8 mouse cellular contexts compared by ENCODE assay signal in the genomic region with DNA sequence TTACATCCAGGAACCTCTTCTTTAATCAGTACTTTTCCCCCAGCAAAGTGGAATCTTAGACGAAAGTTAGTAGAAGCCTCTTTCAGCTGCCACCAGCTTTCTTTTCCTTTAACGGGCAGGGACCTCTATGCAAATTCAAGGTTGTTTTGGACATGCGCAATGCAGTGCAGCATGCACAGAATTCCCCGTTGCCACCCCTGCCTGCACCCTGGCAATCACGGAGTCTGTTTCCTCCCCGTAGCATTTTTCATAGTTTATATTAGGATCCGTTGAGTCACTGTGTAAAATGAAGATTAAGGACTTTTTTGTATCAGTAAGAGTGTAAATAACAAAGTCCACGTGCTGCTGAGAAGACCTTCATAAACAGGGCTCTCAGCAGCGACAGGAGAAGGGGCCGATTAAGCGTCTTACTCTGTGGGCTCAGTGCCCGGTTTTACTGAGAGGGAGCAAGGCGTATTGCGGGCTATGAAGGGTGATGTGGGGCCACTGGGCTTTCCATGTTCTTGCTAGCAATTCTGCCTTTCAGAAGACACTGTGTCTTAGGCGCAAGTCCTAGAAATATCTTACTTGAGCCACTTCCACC.
A peak's percentile ranks its signal among the peaks of the same experiment; 100 is the strongest.
DNase-seq lines count a peak whose midpoint lies in the region; ATAC-seq and TF ChIP-seq lines count a peak whose summit lies in the region.

No protein-coding gene starts in this region.

- H3K27me3 ChIP-seq in hindbrain, embryonic 14.5 days (ENCODE audit: control insufficient read depth, insufficient read depth, low read length): no peaks in the 10 kb centered on the region
- no peaks in the 10 kb centered on the region for H3K27me3 ChIP-seq in hindbrain, embryonic 11.5 days (ENCODE audit: control insufficient read depth, insufficient read depth, low read length)
- no peaks in the 10 kb centered on the region for H3K27me3 ChIP-seq in CH12.LX (replicated peaks)
- no peaks in the 10 kb centered on the region for H3K27me3 ChIP-seq in intestine, embryonic 14.5 days (replicated peaks; ENCODE audit: control insufficient read depth, insufficient read depth, low read length)
- H3K27me3 ChIP-seq in thymus, adult 2 months (ENCODE audit: control insufficient read depth, insufficient read depth, low read length): no peaks in the 10 kb centered on the region

- no peak for TF ChIP-seq POLR2A in CH12.LX (IDR thresholded peaks at IDR 0.05; ENCODE audit: low read depth, low read length)
- no peak for TF ChIP-seq POLR2A in thymus, adult 2 months (IDR thresholded peaks at IDR 0.05; ENCODE audit: control insufficient read depth, extremely low read depth, insufficient read depth, low read length, poor library complexity)

- H3K4me1 ChIP-seq in hindbrain, embryonic 14.5 days (replicated peaks; ENCODE audit: control insufficient read depth, insufficient read depth, low read length): no peaks in the 10 kb centered on the region
- H3K4me1 ChIP-seq in hindbrain, embryonic 11.5 days (replicated peaks; ENCODE audit: control insufficient read depth, insufficient read depth, low read length): no peaks in the 10 kb centered on the region
- H3K4me1 ChIP-seq in CH12.LX (ENCODE audit: control insufficient read depth in 1 of 2, insufficient read depth in 2 of 2): peaks cover 6 to 25% of the 10 kb centered on the region in 2 experiments; a peak in 3 of 4 replicates
- peaks cover 11% of the 10 kb centered on the region for H3K4me1 ChIP-seq in intestine, embryonic 14.5 days (replicated peaks; ENCODE audit: control insufficient read depth, insufficient read depth, low read length)
- H3K4me1 ChIP-seq in thymus, adult 2 months (replicated peaks; ENCODE audit: control insufficient read depth, insufficient read depth, low read length): no peaks in the 10 kb centered on the region

- H3K79me2 ChIP-seq in CH12.LX (replicated peaks; ENCODE audit: control insufficient read depth, extremely low read depth, insufficient read depth, poor library complexity, severe bottlenecking): no peaks in the 10 kb centered on the region

- dilution Hi-C loops in CH12.LX (cut with MboI; ENCODE audit: extremely low pct_ligation_motif_present, extremely low pct_unique_long_range_greater_than_20kb, low sequenced_read_pairs): no loop called here

- in situ Hi-C loops in CH12.LX (cut with MboI; ENCODE audit: low pct_ligation_motif_present, low pct_unique_long_range_greater_than_20kb, low sequenced_read_pairs): no loop called here

- TF ChIP-seq CTCF in CH12.LX (conservative IDR thresholded peaks at IDR 0.05 in 1 of 2, IDR thresholded peaks at IDR 0.05 in 1 of 2; ENCODE audit: low read depth in 2 of 2, low read length in 2 of 2): no peak
- no peak for TF ChIP-seq CTCF in thymus, adult 2 months (IDR thresholded peaks at IDR 0.05; ENCODE audit: borderline replicate concordance, control insufficient read depth, extremely low read depth, insufficient read depth, low read length, poor library complexity)

- 0 out of 2 replicates have a peak overlapping the region, but pooled peaks have one; percentile 7 for H3K4me2 ChIP-seq in hindbrain, embryonic 14.5 days (replicated peaks)
- no peak overlapping the region for H3K4me2 ChIP-seq in hindbrain, embryonic 11.5 days (replicated peaks; ENCODE audit: low read depth, low read length)
- H3K4me2 ChIP-seq in CH12.LX (ENCODE audit: insufficient read depth, low read depth, poor library complexity, severe bottlenecking): peak overlapping the region; percentile 38
- peak overlapping the region; percentile 32 for H3K4me2 ChIP-seq in intestine, embryonic 14.5 days (ENCODE audit: low read length)

- no peak overlapping the region for H3K9ac ChIP-seq in hindbrain, embryonic 14.5 days
- no peak overlapping the region for H3K9ac ChIP-seq in hindbrain, embryonic 11.5 days (ENCODE audit: low read depth, low read length)
- no peak overlapping the region for H3K9ac ChIP-seq in CH12.LX (ENCODE audit: insufficient read depth, low read depth)
- H3K9ac ChIP-seq in intestine, embryonic 14.5 days (ENCODE audit: low read length): no peak overlapping the region

- no peak overlapping the region for H3K27ac ChIP-seq in hindbrain, embryonic 14.5 days
- H3K27ac ChIP-seq in hindbrain, embryonic 11.5 days (ENCODE audit: low read depth, low read length): no peak overlapping the region
- no peak overlapping the region for H3K27ac ChIP-seq in CH12.LX (ENCODE audit: insufficient read depth, low read depth)
- no peak overlapping the region for H3K27ac ChIP-seq in intestine, embryonic 14.5 days (ENCODE audit: low read depth)
- no peak overlapping the region for H3K27ac ChIP-seq in thymus, adult 2 months (ENCODE audit: control insufficient read depth, insufficient read depth, low read length)

- H3K9me3 ChIP-seq in hindbrain, embryonic 14.5 days (ENCODE audit: control insufficient read depth, low read length): no peaks in the 10 kb centered on the region
- no peaks in the 10 kb centered on the region for H3K9me3 ChIP-seq in hindbrain, embryonic 11.5 days (ENCODE audit: control insufficient read depth, low read length)
- no peaks in the 10 kb centered on the region for H3K9me3 ChIP-seq in CH12.LX (replicated peaks; ENCODE audit: low read length)
- peaks cover 7% of the 10 kb centered on the region; the same call in 1 of the 2 replicates for H3K9me3 ChIP-seq in intestine, embryonic 14.5 days (ENCODE audit: control insufficient read depth, low read length)

- no peak for DNase-seq in hindbrain, embryonic 14.5 days (ENCODE audit: low spot score)
- no peak for DNase-seq in hindbrain, embryonic 11.5 days (ENCODE audit: low spot score)
- DNase-seq in CH12.LX (ENCODE audit: extremely low read depth): peak; percentile 45
- peak; percentile 62 for DNase-seq in brain, adult 2 months (ENCODE audit: low read depth, low spot score)
- DNase-seq in intestine, embryonic 14.5 days (ENCODE audit: low spot score): no peak
- DNase-seq in embryo, embryonic 9.5 days (ENCODE audit: extremely low spot score): no peak
- no peak for DNase-seq in thymus, adult 2 months
- DNase-seq in c-Kit-positive CD71-positive TER-119-positive erythroid progenitor cells, embryonic 14.5 days (ENCODE audit: low spot score): no peak

- TF ChIP-seq EP300 in CH12.LX (IDR thresholded peaks at IDR 0.05; ENCODE audit: low read length): no peak

- H3K36me3 ChIP-seq in hindbrain, embryonic 14.5 days (replicated peaks; ENCODE audit: control insufficient read depth, insufficient read depth): no peaks in the 10 kb centered on the region
- H3K36me3 ChIP-seq in hindbrain, embryonic 11.5 days (ENCODE audit: control insufficient read depth, insufficient read depth, low read length): no peaks in the 10 kb centered on the region
- no peaks in the 10 kb centered on the region for H3K36me3 ChIP-seq in CH12.LX (replicated peaks in 1 of 2; ENCODE audit: control insufficient read depth in 1 of 2, insufficient read depth in 1 of 2, low read length in 1 of 2)
- H3K36me3 ChIP-seq in intestine, embryonic 14.5 days (ENCODE audit: control insufficient read depth, insufficient read depth, low read length): no peaks in the 10 kb centered on the region
- no peaks in the 10 kb centered on the region for H3K36me3 ChIP-seq in thymus, adult 2 months (ENCODE audit: control insufficient read depth, insufficient read depth, low read length)

- no peak for TF ChIP-seq RAD21 in CH12.LX (IDR thresholded peaks at IDR 0.05; ENCODE audit: low read depth, low read length)

- no peak overlapping the region for H3K4me3 ChIP-seq in hindbrain, embryonic 14.5 days (replicated peaks; ENCODE audit: low read length)
- no peak overlapping the region for H3K4me3 ChIP-seq in hindbrain, embryonic 11.5 days (ENCODE audit: low read depth, low read length)
- H3K4me3 ChIP-seq in CH12.LX (replicated peaks in 1 of 3; ENCODE audit: low read depth in 2 of 3, low read length in 2 of 3, poor library complexity in 1 of 3): no peak overlapping the region
- no peak overlapping the region for H3K4me3 ChIP-seq in intestine, embryonic 14.5 days (ENCODE audit: low read depth, low read length)
- no peak overlapping the region for H3K4me3 ChIP-seq in thymus, adult 2 months (ENCODE audit: control insufficient read depth, insufficient read depth, low read length)

- no peak for ATAC-seq in hindbrain, embryonic 14.5 days (ENCODE audit: low FRiP score)
- no peak for ATAC-seq in hindbrain, embryonic 11.5 days (ENCODE audit: low FRiP score)
- no peak; the same call in 1 of the 2 replicates for ATAC-seq in intestine, embryonic 14.5 days (replicated peaks; ENCODE audit: low FRiP score, low TSS enrichment, low read depth)

- WGBS in hindbrain, embryonic 14.5 days: 74% methylated on average over 15 of the region's 15 CpGs
- 86% methylated on average over 15 of the region's 15 CpGs for WGBS in hindbrain, embryonic 11.5 days
- WGBS in intestine, embryonic 14.5 days: 30% methylated on average over 15 of the region's 15 CpGs
- 90% methylated on average over 15 of the region's 15 CpGs for WGBS in thymus, adult 2 months

TF ChIP-seq in CH12.LX, 34 proteins besides CTCF, POLR2A, EP300 and RAD21:
- TF ChIP-seq NRF1 (IDR thresholded peaks at IDR 0.05; ENCODE audit: low read depth, low read length) (peak; percentile 78), MAX (IDR thresholded peaks at IDR 0.05; ENCODE audit: low read length) (peak; percentile 7; the same call in 1 of the 2 replicates), RCOR1 (conservative IDR thresholded peaks at IDR 0.05; ENCODE audit: low read depth, low read length) (no peak)

Comparison
In these comparisons a context has a peak if more than half of its experiments do, and no peak if none do; other contexts are left out.
1. DNase-seq: peak in CH12.LX (single experiment) and brain, adult 2 months (single experiment); none in hindbrain, embryonic 14.5 days (single experiment), hindbrain, embryonic 11.5 days (single experiment), intestine, embryonic 14.5 days (single experiment), embryo, embryonic 9.5 days (single experiment), thymus, adult 2 months (single experiment) and c-Kit-positive CD71-positive TER-119-positive erythroid progenitor cells, embryonic 14.5 days (single experiment).